Mouse (Mus musculus) MEL (cell line): ENCODE measurements around the gene Myof. TPM values are rescaled to one million over a fixed set of nuclear protein-coding genes. Genes with fewer than 3 reads are reported as not detected.

Experiments
- DNase-seq: peaks from one replicate; pipeline ENCODE4 v3.0.0; 2011; ENCODE audit warnings: low read depth, low spot score
- H3K27ac ChIP-seq: 2 replicates; pipeline ENCODE4 v1.5.1; 2012; ENCODE audit warnings: low read depth, mild to moderate bottlenecking, control low read depth, low read length, moderate library complexity; ENCODE audit not compliant: control insufficient read depth
- H3K27me3 ChIP-seq, 2 experiments: fragments of 150-350 bp in 1 of 2; sonication (generic) in 1 of 2; 2 replicates each; pipeline ENCODE4 v1.6.1; 2012; ENCODE audit warnings: low read length in 2 of 2, mild to moderate bottlenecking in 2 of 2, improper control_type of control experiment in 1 of 2, moderate library complexity in 1 of 2; ENCODE audit not compliant: insufficient read depth in 2 of 2, control insufficient read depth in 1 of 2
- H3K36me3 ChIP-seq, 2 experiments: 2 replicates each; pipeline ENCODE4 v1.6.1; 2012 to 2014; ENCODE audit warnings: low read length in 2 of 2, improper control_type of control experiment in 1 of 2, inconsistent platforms in 1 of 2, mild to moderate bottlenecking in 1 of 2; ENCODE audit not compliant: insufficient read depth in 2 of 2, control insufficient read depth in 1 of 2
- H3K4me1 ChIP-seq, 2 experiments: fragments of 150-350 bp in 1 of 2; sonication (generic) in 1 of 2; 2 replicates each; pipeline ENCODE4 v1.6.1; 2012; ENCODE audit warnings: low read length in 2 of 2, improper control_type of control experiment in 1 of 2, mild to moderate bottlenecking in 1 of 2; ENCODE audit not compliant: insufficient read depth in 2 of 2, control insufficient read depth in 1 of 2
- H3K4me3 ChIP-seq, 2 experiments: fragments of 150-350 bp in 1 of 2; sonication (generic) in 1 of 2; 2 replicates each; pipeline ENCODE4 v1.5.1; 2012; ENCODE audit warnings: low read depth in 2 of 2, low read length in 2 of 2, mild to moderate bottlenecking in 2 of 2, moderate library complexity in 2 of 2, control low read depth in 1 of 2, improper control_type of control experiment in 1 of 2; ENCODE audit not compliant: control insufficient read depth in 1 of 2, insufficient read depth in 1 of 2
- H3K79me2 ChIP-seq: 2 replicates; pipeline ENCODE4 v1.6.1; 2012; ENCODE audit warnings: mild to moderate bottlenecking, low read length, moderate library complexity; ENCODE audit not compliant: control insufficient read depth, poor library complexity, insufficient read depth
- H3K9ac ChIP-seq: 2 replicates; pipeline ENCODE4 v1.6.1; 2012; ENCODE audit warnings: low read depth, mild to moderate bottlenecking, control low read depth, low read length, moderate library complexity; ENCODE audit not compliant: control insufficient read depth, poor library complexity, severe bottlenecking
- H3K9me3 ChIP-seq: fragments of 150-350 bp; sonication (generic); replicated peaks from 2 replicates; pipeline ENCODE4 v1.6.1; 2012; ENCODE audit warnings: mild to moderate bottlenecking, low read length, improper control_type of control experiment, moderate library complexity; ENCODE audit not compliant: insufficient read depth
- BHLHE40 ChIP-seq: IDR thresholded peaks from 2 replicates; pipeline ENCODE4 v1.6.1; 2012; ENCODE audit warnings: low read depth, mild to moderate bottlenecking, inconsistent platforms, low read length, improper control_type of control experiment, borderline replicate concordance
- GABPA ChIP-seq: IDR thresholded peaks from 2 replicates; pipeline ENCODE4 v1.6.1; 2012; ENCODE audit warnings: low read depth, mild to moderate bottlenecking, inconsistent platforms, low read length, improper control_type of control experiment, moderate library complexity
- GATA1 ChIP-seq: IDR thresholded peaks from 2 replicates; pipeline ENCODE4 v1.6.1; 2011; ENCODE audit warnings: low read depth, low read length, improper control_type of control experiment
- HCFC1 ChIP-seq: IDR thresholded peaks from 2 replicates; pipeline ENCODE4 v1.6.1; 2012; ENCODE audit warnings: low read depth, mild to moderate bottlenecking, inconsistent platforms, low read length, improper control_type of control experiment, moderate library complexity
- KAT2A ChIP-seq: conservative IDR thresholded peaks from 2 replicates; pipeline ENCODE4 v1.6.1; 2012; ENCODE audit warnings: low read depth, low read length, improper control_type of control experiment, inconsistent platforms
- MAZ ChIP-seq: IDR thresholded peaks from 2 replicates; pipeline ENCODE4 v1.6.1; 2012; ENCODE audit warnings: low read depth, mild to moderate bottlenecking, inconsistent platforms, low read length, improper control_type of control experiment
- MYB ChIP-seq: IDR thresholded peaks from 2 replicates; pipeline ENCODE4 v1.6.1; 2011; ENCODE audit warnings: mild to moderate bottlenecking, low read depth, low read length, improper control_type of control experiment
- NELFE ChIP-seq: IDR thresholded peaks from 2 replicates; pipeline ENCODE4 v1.6.1; 2011; ENCODE audit warnings: low read depth, low read length, improper control_type of control experiment
- NRF1 ChIP-seq: IDR thresholded peaks from 2 replicates; pipeline ENCODE4 v1.6.1; 2014; ENCODE audit warnings: low read depth, mild to moderate bottlenecking, inconsistent platforms, low read length, improper control_type of control experiment, moderate library complexity; ENCODE audit not compliant: poor library complexity, insufficient read depth, severe bottlenecking
- POLR2AphosphoS2 ChIP-seq: IDR thresholded peaks from 2 replicates; pipeline ENCODE4 v1.6.1; 2011; ENCODE audit warnings: low read length, improper control_type of control experiment
- POLR2AphosphoS5 ChIP-seq: IDR thresholded peaks from 2 replicates; pipeline ENCODE4 v1.6.1; 2012; ENCODE audit warnings: low read depth, borderline replicate concordance, mild to moderate bottlenecking, inconsistent platforms, low read length, moderate library complexity, mixed read lengths
- RAD21 ChIP-seq: IDR thresholded peaks from 2 replicates; pipeline ENCODE4 v1.6.1; 2011; ENCODE audit warnings: mild to moderate bottlenecking, low read depth, low read length, improper control_type of control experiment
- RCOR1 ChIP-seq: IDR thresholded peaks from 2 replicates; pipeline ENCODE4 v1.6.1; 2012; ENCODE audit warnings: low read depth, mild to moderate bottlenecking, inconsistent platforms, low read length, improper control_type of control experiment
- SIN3A ChIP-seq: IDR thresholded peaks from 2 replicates; pipeline ENCODE4 v1.6.1; 2012; ENCODE audit warnings: low read length, improper control_type of control experiment, inconsistent platforms
- SMC3 ChIP-seq: IDR thresholded peaks from 2 replicates; pipeline ENCODE4 v1.6.1; 2011; ENCODE audit warnings: low read depth, low read length, improper control_type of control experiment
- TAL1 ChIP-seq: IDR thresholded peaks from 2 replicates; pipeline ENCODE4 v1.6.1; 2012; ENCODE audit warnings: mild to moderate bottlenecking, inconsistent platforms, low read length, moderate library complexity, mixed read lengths
- TBP ChIP-seq: IDR thresholded peaks from 2 replicates; pipeline ENCODE4 v1.8.0; 2011; ENCODE audit warnings: low read depth, low read length, improper control_type of control experiment
- TCF12 ChIP-seq: IDR thresholded peaks from 2 replicates; pipeline ENCODE4 v1.6.1; 2014; ENCODE audit warnings: low read depth, mild to moderate bottlenecking, inconsistent platforms, low read length, improper control_type of control experiment, moderate library complexity
- UBTF ChIP-seq: IDR thresholded peaks from 2 replicates; pipeline ENCODE4 v1.6.1; 2012; ENCODE audit warnings: low read depth, mild to moderate bottlenecking, inconsistent platforms, low read length, improper control_type of control experiment, moderate library complexity, borderline replicate concordance; ENCODE audit not compliant: insufficient read depth
- ZKSCAN1 ChIP-seq: IDR thresholded peaks from 2 replicates; pipeline ENCODE4 v1.6.1; 2012; ENCODE audit warnings: low read depth, mild to moderate bottlenecking, inconsistent platforms, low read length, improper control_type of control experiment, moderate library complexity
- ZNF384 ChIP-seq: IDR thresholded peaks from 2 replicates; pipeline ENCODE4 v1.6.1; 2012; ENCODE audit warnings: low read depth, mild to moderate bottlenecking, inconsistent platforms, low read length, improper control_type of control experiment
- polyA plus RNA-seq, 2 experiments: library from polyadenylated mRNA; stranded (reverse) in 1 of 2; unstranded in 1 of 2; fragments of >175 nt in 1 of 2; fragments of >200 nt in 1 of 2; gene quantifications; 2 replicates each; pipeline versions ENCODE4 v1.2.1 to v1.2.4; 2012; ENCODE audit warnings: low replicate concordance in 2 of 2, low read depth in 1 of 2; ENCODE audit not compliant: insufficient read length in 2 of 2, insufficient read depth in 1 of 2, missing spikeins in 1 of 2
- total RNA-seq: library from RNA; depleted of rRNA; stranded (reverse); fragments of 300-350 nt; gene quantifications from 2 replicates; pipeline ENCODE4 v1.2.3, GENCODE M21; 2012

Myof gene
- total and polyA plus RNA-seq, 3 experiments: 0.04 TPM; not detected in 2

DNA sequence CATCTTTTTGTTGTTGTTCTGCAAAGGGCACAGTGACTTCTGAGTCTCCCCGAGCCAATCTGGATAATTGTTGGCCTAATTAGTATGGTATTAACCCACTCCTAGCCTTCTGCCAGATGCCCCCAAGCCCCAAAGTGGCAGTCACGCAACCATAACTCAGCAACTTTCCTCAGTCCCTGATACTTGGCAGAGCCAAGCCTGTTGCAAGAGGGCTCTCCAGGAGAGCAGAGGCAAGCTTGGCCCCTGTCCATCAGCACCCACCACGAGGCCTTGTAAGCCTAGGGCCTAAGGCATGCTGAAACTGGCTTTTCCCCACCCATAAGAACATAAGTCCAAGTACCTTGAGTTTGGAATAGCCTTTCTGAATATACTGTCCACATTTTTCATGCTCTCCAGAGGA is 119.1 kb downstream of the Myof start:
- Histone ChIP-seq H3K27ac (no peak overlapping the region), H3K9me3 (no peaks in the 10 kb centered on the region), H3K4me1 (no peaks in the 10 kb centered on the region), H3K36me3 (no peaks in the 10 kb centered on the region), H3K9ac (no peak overlapping the region), H3K27me3 (no peaks in the 10 kb centered on the region; a peak in 2 of 4 replicates), H3K4me3 (no peak overlapping the region), H3K79me2 (no peaks in the 10 kb centered on the region)
- no peak for DNase-seq
- TF ChIP-seq NELFE (no peak), BHLHE40 (no peak), SMC3 (no peak), POLR2AphosphoS2 (no peak), GABPA (no peak), KAT2A (no peak), SIN3A (no peak), RAD21 (no peak), MYB (no peak), ZNF384 (no peak), POLR2AphosphoS5 (no peak), UBTF (no peak), TCF12 (no peak), NRF1 (no peak), GATA1 (no peak)

DNA sequence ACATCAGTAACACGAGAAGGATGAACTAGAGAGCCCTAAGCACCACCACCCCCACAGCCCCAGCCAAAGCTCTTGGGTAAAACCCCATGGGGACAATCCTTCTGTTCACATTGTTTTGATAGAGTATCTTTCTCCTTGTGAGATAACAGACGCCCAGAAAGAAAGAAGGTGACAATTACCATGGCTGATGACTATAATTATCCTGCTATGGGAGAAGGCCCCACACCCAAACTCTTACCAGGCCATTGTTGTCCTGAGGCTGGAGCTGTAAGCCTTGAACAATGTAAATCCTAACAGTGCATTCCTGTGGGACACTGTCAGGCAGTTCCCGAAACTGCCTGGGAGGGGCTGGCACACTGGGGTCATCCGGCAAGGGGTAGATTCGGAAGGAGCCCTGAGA is 122.3 kb downstream of the Myof start:
- no peak overlapping the region for H3K9ac ChIP-seq
- no peak overlapping the region for H3K4me3 ChIP-seq
- H3K27me3 ChIP-seq: no peaks in the 10 kb centered on the region; a peak in 2 of 4 replicates
- H3K9me3 ChIP-seq: no peaks in the 10 kb centered on the region
- H3K27ac ChIP-seq: no peak overlapping the region
- H3K4me1 ChIP-seq: no peaks in the 10 kb centered on the region
- H3K36me3 ChIP-seq: no peaks in the 10 kb centered on the region
- TF ChIP-seq MYB: no peak
- no peak for TF ChIP-seq HCFC1
- no peak for DNase-seq
- no peaks in the 10 kb centered on the region for H3K79me2 ChIP-seq

DNA sequence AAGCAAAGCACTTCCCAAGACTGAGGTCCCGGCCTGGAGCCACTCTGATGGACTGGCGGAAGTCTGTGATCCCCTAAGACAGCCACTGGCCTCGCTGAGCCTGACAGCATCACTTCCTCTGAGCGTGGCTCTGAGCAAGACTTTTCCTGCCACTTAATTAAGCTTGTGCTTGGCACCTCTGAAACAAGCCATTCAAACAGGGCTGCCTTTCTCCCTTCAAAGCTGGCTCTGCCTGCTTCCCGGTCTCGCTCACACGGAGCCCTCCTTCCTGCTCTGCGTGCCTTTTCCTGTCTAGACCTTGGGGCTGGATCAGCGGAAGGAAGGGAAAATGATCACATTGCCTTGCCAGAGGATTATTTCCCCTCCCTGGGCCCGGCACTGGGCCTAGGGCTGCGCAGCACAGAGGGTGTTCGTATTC is 124.9 kb downstream of the Myof start:
- no peak overlapping the region for H3K9ac ChIP-seq
- no peaks in the 10 kb centered on the region for H3K79me2 ChIP-seq
- no peak overlapping the region for H3K4me3 ChIP-seq
- no peak for DNase-seq
- H3K4me1 ChIP-seq: no peaks in the 10 kb centered on the region
- H3K9me3 ChIP-seq: no peaks in the 10 kb centered on the region
- H3K27ac ChIP-seq: no peak overlapping the region
- H3K36me3 ChIP-seq: no peaks in the 10 kb centered on the region
- H3K27me3 ChIP-seq: no peaks in the 10 kb centered on the region; a peak in 2 of 4 replicates
- no peak for TF ChIP-seq RAD21
- TF ChIP-seq TBP: no peak
- TF ChIP-seq POLR2AphosphoS5: no peak
- no peak for TF ChIP-seq TAL1
- no peak for TF ChIP-seq RCOR1
- TF ChIP-seq UBTF: no peak
- no peak for TF ChIP-seq POLR2AphosphoS2
- TF ChIP-seq MAZ: no peak
- TF ChIP-seq HCFC1: no peak
- no peak for TF ChIP-seq ZKSCAN1
- TF ChIP-seq, all 39 proteins: peak for 0
